Mouse (Mus musculus): ENCODE results near the gene Gys1.
"Not testable (repeated sequence)": the region's sequence is repeated elsewhere in the genome, so short reads cannot be mapped to it uniquely, and the experiment has no call there.

Gene Gys1

DNA sequence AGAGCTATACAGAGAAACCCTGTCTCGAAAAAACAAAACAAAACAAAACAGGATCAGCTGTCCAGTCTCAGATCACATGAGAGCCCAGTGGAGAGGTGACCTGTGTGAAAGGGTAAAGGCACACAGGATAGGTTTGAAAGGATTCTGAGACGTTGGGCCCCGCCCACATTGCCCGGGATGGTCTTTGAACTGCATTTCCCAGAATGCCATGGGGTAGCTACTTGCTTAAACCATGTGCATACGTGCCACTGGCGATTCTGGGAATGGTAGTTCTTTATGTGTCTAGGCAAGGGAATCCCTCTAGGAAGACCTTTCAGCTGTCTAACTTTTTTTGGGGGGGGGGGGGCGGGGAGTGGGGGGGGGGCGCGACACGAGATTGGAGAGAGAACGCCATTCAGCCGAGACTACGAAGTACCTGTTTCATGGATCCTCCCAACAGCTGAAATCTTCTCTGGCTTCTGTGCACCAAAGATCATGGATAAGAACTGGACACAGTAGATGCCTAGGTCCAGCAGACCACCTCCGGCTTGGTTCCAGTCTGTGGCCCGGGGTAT is 46.8 kb downstream of the Gys1 start, which contains the start of gene Tulp2:
Tulp2 (plus strand) TSS at position 504 of the 554 bp plus-strand sequence.
- DNase-seq (ENCODE audit: low spot score): peak; percentile 83

DNA sequence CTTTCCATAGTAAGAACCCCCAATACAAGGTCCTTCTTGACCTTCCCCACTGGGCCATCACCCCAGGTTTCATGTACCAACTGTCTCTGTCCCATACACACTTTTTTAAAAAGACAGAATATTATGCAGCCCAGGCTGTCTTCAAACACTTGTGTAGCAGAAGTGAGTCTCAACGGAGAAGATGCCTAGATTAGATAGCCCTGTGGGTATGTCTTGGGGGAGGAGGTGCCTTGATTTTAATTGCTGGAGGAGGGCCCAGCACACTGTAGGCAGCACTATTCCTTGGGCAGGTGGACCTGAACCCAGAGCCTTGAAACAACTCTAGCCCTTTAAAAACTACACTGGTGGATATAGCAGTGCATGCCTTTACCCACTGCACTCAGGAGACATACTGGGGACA is 47.5 kb downstream of the Gys1 start:
- no peak for DNase-seq (ENCODE audit: low spot score)

DNA sequence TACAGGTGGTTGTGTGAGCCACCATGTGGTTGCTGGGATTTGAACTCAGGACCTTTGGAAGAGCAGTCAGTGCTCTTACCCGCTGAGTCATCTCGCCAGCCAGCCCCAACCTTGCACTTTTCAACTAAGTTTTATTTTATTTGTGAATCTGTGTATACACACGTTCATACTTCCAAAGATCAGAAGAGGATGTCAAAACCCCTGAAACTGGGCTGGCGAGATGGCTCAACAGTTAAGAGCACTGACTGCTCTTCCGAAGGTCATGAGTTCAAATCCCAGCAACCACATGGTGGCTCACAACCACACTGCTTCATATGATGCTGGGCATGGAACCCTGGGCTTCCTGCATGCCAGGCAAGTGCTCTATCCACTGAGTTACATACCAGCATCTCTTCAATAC is 50.3 kb downstream of the Gys1 start:
- not testable (repeated sequence) for DNase-seq (ENCODE audit: low spot score)

DNA sequence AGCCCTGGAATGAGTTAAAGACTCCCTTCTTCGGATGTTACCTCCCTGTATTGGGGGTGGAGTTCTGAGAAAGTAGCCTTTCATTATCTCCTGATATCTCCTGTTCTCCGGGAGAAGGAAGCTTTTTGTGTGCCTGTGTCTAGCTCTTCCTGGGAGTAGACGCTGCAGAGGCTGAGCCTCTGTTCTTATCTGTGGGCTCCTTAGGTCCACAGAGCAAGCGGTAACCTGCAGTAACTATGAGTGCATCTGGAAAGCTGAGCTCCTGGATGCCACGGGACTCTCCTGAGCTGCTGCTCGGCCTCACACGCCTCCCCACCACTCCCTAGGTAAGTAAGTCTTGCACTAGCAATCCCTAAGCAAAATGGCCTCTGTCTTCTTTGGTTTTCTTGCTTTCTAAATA is 51.5 kb downstream of the Gys1 start:
- no peak for DNase-seq (ENCODE audit: low spot score)

DNA sequence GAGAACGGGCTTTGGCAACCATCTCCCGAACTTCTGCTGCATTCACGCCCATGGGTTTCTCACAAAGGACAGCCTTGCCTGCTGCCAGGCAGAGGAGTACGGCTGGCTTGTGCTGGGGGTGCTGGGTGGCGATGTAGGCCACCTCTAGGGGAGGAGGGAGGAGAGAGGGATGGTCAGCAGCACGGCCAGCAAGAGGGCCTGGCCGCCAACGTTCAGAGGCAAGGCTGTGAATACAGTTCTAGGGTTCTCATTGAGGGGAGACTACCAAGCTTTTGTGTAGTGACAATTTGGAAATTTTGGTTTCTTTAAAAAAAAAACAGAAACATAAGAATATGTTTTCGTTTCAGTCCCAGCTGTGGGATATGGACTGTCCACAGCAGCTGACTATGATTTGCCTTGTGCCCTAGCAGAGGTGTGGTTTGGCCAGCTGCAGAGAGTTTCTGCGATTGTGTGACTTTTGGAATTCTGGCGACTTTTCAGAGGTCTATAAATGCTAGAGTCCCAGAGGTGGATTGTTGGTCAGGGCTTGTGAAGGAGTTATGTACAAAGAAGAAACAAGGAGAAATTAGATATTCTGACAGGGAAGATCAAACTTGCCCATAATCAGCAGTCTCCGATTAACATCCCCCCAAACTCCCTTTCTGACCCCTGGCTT is 52.2 kb downstream of the Gys1 start, which contains the start of gene Gm45808:
Gm45808 (minus strand) TSS at position 51 of the 655 bp plus-strand sequence.
- DNase-seq (ENCODE audit: low spot score): no peak

DNA sequence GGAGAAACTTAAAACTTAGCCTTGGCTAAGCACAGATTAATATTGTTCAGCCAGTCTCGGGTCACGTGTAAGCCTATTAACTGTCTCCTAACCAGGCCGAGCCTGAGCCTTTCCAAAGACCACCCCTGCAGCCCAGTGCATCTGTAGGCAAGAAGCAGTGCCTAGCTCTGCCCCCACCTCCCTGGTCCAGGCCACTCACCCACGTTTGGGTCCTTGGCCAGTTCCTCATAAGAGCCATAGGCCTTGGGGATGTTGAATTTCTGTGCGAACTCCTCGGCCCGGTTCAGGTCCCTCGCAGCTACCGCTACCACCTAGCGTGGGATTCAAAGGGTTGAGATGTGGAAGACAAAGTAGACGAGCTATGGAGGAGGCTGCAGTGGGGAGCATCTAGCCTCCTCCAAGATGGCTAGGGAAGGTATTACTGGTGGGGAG is 53.2 kb downstream of the Gys1 start:
- no peak for DNase-seq (ENCODE audit: low spot score)

DNA sequence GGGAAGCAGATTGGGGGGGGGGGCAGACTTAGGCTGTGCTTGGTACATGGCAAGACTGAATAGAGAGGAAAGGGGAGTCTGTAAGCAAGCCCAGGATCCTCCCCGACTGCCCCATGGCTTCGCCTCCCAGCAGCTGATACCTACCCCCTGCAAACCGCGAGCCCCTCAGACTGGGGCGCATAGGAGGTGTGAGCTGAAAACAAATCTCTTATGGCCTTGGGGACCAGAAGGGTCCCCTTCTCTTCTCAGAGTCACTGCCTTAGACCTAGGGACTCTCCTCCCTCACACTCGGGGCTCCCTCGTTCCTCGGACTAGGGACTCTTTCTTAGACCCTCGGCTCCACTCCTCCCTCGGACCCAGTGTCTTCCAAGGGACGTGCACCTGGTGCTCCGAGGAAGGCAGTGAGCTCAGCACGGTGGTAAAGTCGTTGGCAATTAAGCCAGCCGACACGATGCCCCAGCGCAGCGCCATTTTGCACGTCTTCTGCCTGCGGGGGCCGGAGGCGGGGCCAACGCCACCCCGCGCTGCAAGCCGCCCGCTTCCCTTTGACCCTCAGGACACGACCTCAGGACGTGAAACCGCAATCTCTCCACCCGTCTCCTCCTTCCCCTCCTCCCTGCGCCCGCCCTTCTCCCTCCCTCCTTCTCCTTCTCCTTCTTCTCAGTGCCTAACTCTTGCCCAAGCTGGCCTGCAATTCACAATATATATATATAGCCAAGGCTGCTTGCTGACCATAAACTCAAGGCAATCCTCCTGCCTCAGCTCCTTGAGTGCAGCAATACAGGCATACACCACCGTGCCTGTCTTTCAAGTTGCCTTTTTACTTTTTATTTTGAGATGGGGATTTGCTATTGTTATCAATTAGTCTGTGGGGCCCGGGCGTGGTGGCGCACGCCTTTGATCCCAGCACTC is 53.9 kb downstream of the Gys1 start, which contains the start of gene Dhdh:
Dhdh (minus strand) TSS at position 513 of the 912 bp plus-strand sequence.
- DNase-seq (ENCODE audit: low spot score): peak; percentile 77

DNA sequence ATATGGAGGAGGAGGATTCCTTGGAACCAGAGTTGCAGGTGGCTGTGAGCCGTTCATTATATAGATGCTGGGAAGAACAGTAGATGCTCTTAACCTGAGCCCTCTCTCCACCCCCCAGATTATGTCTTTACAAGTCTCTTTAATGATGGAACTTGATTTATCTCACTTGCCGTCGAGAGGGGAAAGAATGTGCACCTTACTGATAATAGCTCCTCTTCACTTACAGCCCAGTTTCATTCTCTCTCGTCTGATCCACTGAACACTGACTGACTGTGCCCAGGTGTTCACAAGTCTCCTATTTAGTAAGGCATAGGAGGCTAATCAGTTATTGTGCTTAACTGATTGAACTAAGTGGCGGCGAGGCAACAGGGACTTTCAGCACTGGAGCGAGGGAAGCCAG is 54.9 kb downstream of the Gys1 start:
- no peak for DNase-seq (ENCODE audit: low spot score)

DNA sequence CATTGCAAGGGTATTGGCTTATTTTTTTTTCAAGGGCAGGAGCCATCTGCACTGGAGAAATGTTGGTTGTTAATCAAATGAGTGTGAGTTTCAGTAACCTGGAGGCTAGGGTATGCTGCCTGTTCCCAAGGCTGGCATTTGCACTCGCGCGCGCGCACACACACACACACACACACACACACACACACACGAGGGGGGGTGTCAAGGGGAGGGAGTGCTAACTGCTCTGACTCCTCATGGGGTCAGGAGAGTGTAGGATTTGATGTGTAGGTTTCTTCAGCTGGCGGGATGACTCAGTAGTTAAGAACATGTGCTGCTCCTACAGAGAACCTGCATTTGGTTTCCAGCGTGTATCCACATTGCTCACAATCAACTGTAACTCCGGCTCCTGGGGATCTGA is 56.2 kb downstream of the Gys1 start:
- DNase-seq (ENCODE audit: low spot score): no peak

DNA sequence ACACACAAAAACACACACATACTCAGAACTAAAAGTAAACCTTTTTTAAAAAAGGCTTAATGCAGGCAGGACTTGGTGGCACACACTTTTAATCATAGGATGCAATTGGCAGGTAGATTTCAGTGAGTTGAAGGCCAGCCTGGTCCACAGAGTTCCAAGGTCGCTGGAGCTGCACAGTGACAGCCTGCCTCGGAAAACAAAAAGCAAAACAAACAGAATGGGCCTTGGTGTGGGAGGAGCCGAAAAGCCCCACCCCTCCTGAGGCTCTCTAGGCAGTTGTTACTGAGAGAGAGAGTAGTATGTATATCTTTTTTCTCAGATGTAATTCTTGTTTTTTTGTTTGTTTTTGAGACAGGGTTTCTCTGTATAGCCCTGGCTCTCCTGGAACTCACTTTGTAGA is 56.6 kb downstream of the Gys1 start:
- no peak for DNase-seq (ENCODE audit: low spot score)

DNA sequence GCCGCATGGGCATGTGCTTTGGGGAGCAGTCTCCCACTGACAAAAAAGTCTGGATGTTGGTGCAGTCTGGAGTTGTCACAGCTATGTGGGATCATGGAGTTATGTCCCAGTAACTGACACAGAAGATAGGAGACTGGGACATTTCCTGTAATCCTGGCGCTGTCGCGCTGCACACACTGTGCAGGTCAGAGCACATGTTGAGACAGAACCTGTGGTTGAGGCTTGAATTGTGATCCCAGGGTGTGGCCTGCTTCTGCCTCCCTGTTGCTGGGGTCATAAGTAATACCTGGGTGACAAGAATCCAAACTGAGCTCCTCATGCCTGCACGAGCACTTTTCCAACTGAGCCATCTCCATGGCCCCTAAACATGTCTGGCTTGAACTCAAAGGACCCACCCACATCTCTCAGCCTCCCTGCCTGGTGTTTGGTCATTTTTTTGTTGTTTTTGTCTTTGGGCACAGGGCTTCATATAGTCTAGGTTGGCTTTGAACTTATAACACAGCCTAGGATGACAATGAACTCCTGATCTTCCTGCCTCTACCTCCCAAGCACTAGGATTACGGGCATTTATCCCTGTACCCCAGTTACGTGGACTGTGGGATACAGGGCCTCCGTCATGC is 57.7 kb downstream of the Gys1 start:
- DNase-seq (ENCODE audit: low spot score): no peak

DNA sequence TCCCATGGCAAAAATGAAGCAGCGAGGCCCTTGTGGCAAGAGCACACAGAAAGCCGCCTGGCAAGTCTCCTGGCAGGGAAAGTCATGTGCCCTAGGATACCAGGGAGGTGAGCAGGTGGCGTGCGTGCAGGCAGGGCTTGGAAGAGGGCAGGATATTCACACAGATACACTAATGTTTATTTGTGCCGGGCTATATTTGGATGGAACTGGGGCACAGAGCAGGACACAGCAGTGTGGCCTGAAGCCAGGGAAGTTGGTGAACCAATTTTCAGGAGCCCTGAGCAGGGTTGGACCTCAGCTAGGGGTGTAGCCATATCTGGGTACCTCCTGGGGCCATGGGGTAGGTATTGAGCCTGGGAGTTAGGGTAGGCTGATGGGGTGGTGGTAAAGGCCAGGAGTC is 58.3 kb downstream of the Gys1 start:
- DNase-seq (ENCODE audit: low spot score): no peak

DNA sequence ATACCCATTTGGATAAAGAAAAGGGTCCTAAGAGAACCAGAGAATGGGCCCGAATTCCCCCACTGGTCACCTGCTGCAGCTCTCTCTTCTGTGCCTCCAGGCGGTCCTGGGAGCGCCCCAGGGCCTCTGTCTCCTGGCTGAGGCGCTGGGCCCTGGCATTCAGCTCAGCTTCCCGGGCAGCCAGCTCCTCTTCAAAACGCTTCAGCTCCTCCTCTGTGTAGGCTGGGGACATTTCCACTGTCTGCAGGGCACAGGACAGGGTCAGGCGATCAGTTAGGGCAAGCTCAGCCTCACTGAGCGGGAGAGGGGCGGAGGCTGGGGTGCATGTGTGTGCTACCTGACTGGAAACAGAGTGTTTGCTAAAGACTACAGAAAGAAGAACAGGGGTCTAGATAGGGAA is 59.9 kb downstream of the Gys1 start:
- DNase-seq (ENCODE audit: low spot score): no peak

DNA sequence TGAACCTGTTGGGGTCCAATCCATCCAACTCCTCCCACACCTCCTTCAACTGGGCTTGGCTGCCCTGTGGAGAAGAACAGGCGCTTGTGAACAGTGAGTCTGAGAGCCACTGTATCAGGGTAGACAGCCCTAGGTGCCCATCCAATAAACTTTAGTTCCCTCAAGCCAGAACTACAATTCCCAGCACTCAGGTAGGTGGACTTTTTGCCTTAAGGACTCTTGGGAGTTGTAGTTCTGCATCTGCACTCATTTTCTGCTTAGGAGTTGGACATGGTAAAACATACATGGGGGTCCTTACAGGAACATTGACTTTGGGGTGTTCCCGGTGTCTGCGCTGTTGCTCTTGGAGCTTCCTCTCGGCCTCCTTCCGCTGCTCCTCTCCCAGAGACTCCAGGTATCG is 63.8 kb downstream of the Gys1 start:
- DNase-seq (ENCODE audit: low spot score): no peak
